Mouse (Mus musculus): ENCODE results near the gene Cd4.

The Cd4 gene

DNA sequence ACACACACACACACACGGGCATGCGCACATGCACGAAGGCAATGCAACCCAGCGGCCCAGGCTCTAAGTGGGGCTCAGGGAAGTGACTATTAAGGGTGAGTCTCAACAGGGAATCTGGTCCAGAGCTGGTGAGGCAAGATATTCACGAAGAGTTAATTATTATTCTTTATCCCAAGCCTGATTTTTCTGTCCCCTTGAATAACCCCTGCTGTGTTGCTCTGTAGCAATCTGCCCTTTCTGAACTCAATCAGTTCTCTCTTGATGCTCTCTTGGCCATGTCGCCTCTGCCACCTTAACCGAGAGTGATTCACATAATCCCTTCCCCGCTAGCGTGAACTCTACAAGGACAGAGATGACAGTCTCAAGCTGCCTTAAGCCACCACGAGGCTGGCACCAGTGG lies 4.7 kb downstream of the Cd4 start:
- DNase-seq (ENCODE audit: low spot score): no peak

DNA sequence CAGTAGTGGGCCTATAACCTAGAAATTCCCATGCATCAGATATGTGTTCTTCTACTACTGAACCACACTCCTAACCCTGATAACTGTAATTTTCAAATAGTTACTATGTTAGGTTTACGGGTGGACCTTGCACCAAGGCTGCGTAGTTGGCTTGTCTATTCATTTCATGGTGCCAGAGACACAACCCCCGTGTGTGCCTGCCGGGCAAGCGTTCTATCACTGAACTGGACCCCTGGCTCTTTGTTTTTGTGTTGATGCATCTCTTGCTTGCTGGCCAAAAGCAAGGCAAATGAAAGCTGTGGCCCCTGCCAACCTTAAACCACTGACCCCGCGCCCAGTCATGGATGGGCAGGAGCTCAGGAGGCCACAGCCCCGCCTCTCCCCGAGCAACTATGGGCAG lies 6.2 kb downstream of the Cd4 start:
- no peak for DNase-seq (ENCODE audit: low spot score)

DNA sequence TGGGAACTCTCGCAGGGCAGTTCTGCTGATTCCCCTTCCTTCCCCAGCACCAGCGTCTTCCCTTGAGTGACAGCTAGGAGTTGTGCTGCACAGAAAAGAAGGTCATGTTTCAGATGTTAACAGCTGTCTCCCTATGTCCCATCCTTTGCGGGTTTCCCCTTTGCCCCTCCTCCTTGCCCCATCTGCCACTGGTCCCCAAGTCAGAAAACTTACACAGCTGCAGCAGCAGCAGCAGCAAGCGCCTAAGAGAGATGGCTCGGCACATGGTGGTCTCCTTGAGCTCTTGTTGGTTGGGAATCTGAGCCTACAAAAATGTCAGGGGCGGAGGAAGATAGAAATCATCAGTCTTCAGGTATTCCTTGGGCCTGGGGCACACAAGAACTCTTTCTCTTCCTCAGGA lies 8.6 kb downstream of the Cd4 start:
- no peak for DNase-seq (ENCODE audit: low spot score)

- no peak for DNase-seq (ENCODE audit: low spot score)
Observed at GRCm38 (mm10) chr6:124874348-124874747, 13.7 kb downstream of the Cd4 start.

- no peak for DNase-seq (ENCODE audit: low spot score)
Observed at GRCm38 (mm10) chr6:124866560-124866959, 21.5 kb downstream of the Cd4 start.

GRCm38 (mm10) chr6:124865766-124866362 lies 22.2 kb downstream of the Cd4 start:
- no peak for DNase-seq (ENCODE audit: low spot score)

- DNase-seq (ENCODE audit: low spot score): no peak
Observed at GRCm38 (mm10) chr6:124863658-124864298, 24.2 kb downstream of the Cd4 start, which contains the start of gene Gpr162. Gene Gpr162 (minus strand): TSS chr6:124863983.

DNA sequence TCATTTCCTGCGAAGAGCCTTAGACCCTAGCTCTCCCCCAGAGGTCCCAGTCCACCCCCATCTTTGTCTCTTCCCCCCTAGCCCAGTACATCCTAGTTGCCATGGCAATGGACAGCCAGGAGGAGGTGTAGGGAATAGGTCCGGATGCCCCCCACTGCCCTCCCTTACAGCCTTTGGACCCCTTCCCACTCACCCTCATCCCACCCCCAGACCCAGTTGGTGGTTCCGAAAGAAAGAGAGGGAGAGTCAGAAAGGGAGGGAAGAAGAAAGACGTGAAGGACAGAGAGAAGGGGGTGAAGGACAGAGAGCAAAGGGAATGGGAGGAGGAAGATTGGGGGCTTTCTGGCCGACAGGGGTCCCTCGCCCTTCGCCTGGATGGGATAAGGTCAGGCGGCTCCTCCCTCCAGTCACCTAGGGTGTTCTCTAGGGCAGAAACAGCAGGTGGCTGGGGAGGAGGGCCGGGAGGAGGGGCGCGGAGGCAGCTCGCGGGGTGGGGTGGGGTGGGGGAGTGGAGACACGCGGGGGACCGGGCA lies 24.8 kb downstream of the Cd4 start:
- DNase-seq (ENCODE audit: low spot score): no peak

DNA sequence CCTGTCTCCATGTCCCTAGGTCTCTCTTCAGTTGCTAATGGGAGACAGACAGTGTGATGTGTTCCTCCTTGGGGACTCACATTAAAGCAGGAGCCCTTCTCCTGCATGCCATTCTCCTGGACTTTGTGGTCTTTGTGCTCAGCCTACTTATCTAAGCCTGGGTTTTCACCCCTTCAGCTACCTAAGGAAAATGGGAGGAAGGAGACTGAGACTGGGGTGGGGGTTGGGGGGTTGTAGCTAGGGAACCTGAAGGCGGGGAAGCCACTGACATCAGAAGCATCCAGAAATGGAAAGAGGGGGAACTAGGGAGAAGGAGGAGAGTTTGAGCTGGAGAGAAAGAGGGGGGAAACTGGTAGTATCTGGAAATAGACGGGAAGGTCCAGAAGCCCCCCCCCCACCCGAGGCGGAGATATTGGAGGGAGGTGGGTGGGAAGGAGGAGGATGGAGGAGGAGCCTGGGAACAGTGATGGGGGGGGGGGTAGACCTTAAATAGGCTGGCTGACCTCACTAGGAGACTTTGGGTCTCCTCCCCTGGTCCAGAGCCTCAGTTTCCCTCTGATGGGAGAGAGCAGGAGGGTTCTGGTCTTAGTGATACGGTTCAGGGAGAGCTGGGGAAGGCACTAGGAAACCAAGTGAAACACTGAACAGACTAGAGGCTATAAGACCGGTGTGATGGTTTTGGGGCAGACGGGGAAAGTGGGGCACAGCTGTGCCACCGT lies 25.5 kb downstream of the Cd4 start:
- no peak for DNase-seq (ENCODE audit: low spot score)

- no peak for DNase-seq (ENCODE audit: low spot score)
Observed at GRCm38 (mm10) chr6:124861802-124862201, 26.2 kb downstream of the Cd4 start.

DNA sequence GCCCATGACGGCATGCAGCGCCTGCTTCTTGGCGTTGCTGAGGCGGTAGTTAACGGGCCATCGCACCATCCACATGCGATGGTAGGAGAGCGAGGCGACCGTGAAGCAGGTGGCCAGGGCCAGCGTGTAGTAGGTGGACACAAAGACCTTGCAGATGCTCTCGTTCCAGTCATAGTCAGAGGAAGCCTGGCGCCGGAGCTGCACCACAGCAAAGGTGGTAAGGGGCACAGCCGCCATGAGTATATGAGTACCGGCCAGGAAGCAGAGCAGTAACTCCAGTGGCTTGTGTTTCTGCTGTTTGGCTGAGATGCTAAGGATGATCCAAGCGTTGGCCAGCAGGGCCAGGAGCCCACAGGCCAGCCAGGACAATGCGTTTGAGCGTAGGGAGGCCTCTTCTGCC lies 26.8 kb downstream of the Cd4 start:
- no peak for DNase-seq (ENCODE audit: low spot score)

DNA sequence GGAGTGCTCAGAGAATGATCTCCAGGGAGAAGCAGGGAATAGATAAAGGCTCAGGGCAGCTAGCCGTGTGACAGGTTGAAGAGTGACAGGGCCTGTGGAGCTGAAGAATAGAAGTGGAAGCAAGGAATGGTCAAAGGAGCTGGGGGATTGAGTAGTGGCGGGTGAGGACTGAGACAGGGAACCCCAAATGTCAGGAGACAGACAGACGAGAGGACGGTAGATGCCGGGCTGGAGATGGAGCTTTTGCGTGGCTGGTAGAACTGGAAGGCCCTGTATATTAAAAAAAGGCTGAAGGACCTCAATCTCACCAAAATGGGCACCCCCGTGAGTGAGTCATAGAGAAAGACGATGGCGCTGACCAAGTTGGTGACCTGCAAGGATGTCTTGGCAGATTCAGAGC lies 27.5 kb downstream of the Cd4 start:
- DNase-seq (ENCODE audit: low spot score): no peak

GRCm38 (mm10) chr6:124859725-124860124 lies 28.3 kb downstream of the Cd4 start:
- peak; percentile 90 for DNase-seq (ENCODE audit: low spot score)

DNA sequence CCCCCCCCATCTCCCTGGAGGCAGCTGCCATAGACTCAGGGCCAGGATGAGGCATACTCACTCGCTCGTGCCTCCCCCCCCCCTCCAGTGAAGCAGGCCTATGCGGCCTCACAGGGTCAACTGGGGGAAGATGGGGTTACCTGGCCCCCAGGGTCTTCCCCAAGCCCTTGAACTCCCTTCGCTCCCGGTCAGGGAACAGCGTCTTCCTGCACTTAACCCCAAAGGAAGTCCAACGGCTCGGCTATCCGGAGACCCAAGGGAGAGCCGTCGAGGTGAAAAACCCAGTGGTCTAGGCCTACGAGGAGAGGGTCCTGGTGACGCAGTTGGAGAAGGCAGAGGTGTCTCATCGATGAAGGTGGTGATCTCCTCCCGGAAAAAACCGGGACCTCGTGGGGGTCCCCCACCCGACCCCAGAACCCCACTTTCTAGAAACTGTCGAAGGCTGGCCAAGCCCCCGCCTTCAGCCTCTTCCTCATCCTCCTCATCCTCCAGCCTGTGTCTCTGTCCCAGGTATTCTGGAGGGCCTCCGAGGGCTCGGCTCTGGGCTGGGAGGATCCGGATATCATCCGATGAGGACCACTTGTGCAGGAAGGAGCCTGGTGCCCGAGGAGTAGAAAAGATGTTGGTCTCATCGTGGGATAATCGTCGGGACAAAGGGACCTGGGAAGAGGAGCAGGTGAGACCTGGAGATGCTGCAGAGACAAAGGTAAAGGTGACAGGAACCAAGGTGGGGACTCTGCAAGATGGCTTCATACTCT lies 29.3 kb downstream of the Cd4 start:
- no peak for DNase-seq (ENCODE audit: low spot score)

GRCm38 (mm10) chr6:124857840-124858530 lies 30.0 kb downstream of the Cd4 start:
- DNase-seq (ENCODE audit: low spot score): no peak

DNA sequence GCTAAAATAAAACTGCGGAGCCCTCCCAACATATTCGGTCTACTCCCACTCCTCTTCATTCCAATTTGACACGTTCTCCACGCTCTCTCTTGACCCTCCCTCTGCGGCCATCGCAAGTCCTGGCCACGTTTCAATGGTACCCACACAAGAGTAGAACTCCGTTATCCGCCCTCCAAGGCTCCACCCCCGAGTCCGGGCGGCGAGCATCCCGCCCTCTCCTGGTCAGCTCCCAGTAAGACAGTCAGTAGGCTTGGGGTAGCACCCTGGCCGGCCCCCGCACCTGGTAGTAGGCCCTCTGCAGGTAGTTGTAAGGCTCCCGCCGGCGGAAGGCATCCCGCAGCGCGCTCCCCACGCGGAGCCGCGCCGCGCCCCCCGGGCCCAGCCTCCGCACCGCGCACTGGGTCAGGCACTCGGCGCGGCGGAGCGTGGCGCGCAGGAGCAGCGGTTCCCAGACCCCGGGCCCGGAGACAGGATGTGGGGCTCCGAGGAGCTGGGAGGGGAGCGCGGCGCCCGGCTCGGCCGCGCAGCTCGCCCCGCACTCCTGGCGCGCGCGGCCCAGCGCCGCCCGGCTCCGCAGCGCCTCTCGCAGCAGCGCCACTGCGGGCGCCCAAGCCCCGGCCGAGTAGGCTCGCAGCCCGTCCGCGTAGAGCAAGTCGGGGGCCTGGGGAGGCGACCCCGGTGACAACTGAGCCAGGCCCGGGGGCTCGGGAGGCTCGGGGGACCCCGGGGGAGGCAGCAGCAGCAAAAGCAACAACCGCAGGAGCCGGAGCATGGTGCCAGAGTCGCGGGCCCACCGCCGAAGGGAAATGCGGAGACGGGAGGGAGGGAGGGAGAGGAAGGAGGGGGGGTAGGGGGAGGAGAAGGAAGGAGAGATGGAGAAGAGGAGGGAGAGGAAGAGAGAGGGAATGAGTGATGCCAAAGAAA lies 30.8 kb downstream of the Cd4 start, which contains the start of gene P3h3:
TSS of gene P3h3 (minus strand) at position 837 of the 924 bp plus-strand sequence.
- peak; percentile 65 for DNase-seq (ENCODE audit: low spot score)

DNA sequence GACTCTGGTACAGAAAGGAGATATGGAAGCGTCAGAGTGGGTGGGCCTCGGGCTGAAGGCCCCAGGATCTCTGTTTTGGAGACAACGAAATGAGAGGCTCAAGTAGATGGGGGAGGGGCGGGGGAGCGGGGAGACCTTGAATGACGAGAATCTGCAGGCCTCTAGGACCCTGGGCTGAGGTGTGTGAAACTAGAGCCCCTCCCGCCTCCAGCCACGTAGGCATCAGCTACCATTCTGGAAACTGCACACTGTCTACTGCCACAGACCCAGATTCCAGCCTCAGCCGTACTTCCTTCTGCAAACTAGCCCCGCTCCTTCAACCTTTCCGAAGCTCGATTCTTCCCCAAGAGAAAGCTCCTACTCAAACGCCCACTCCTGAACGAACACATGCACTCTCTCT lies 31.7 kb downstream of the Cd4 start:
- DNase-seq (ENCODE audit: low spot score): no peak

DNA sequence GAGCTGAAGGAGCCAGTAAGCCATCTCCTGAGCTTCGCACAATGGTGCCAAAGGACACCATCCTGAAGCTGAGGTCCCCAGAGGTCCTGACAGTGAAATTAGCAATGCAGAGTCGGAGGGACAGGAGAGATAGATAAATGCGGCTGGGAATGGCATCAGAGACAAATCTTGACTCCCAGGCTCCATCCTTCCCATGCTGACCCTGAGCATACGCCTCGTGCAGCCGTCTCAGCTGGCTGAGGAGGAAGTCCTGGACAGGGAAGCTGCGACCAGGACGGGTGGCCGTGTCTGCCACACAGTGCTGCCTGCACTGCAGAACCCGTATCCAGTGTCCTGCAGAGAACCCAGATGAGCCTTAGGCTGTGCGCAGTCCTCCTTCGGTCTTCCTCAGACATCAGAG lies 33.4 kb downstream of the Cd4 start:
- no peak for DNase-seq (ENCODE audit: low spot score)

GRCm38 (mm10) chr6:124850535-124850934 lies 37.5 kb downstream of the Cd4 start:
- no peak for DNase-seq (ENCODE audit: low spot score)

DNA sequence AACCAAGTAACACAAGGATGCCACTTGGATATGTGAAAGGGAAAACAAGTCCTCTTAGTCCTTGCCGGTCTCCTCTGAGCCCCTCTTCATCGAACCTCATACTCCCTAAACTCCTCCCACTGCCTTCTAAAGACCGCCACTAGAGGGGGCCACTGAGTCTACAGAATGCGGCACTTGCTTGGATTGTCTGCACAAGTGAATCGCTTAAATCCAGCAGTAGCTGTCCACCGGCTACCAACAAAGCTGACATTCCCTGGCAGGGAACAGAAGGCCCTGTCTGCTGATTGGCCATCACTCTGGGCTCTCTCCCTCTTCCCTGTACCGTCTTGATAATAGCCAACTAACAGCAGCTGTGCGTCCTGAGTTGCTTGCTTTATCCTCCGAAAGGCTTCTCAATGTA lies 40.7 kb downstream of the Cd4 start:
- DNase-seq (ENCODE audit: low spot score): peak; percentile 88

Data from adipocyte (in vitro differentiated cells).